ENCODE assay signal across 1 mouse cellular context in the genomic region with DNA sequence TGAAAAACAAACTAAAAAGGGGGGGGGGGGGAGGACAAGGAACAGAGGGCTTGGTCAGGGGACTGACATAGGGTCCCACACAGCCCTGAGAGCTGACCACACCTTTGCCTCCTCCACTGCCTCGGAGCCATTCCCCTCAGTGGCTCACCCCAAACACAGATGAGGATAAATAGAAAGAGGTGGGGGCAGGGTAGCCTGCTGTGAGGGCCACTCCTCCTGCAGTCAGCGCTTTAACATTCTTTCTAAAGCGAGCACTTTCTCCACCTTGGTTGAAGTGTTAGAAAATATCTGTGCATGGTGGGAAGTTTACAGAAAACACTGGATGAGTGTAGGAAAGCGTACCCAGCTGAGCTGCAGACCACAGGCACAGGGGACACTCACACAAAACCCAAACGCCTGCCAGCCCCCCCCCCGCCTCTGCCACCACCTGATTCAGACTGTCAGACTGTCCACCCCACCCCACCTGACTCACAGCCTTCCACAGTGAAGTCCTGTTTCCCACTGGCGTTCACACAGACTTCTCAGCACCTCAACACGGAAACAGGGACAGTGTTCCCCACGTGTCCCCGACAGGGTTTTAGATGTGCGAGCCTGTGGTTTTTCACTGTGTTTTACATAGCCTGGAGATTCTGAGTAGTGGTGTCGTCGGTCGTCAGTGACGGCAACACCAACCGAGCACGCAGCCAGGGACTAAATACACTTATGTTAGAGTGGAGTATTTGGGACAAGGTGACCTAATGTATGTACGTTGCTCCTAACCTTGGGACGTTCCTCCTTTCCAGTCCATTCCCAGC.
TF ChIP-seq lines count a peak whose summit lies in the region.

No protein-coding gene starts in this region.

TF ChIP-seq in C2C12, 6 proteins besides CTCF, POLR2A, EP300 and RAD21 (continued from another document):
- TF ChIP-seq CEBPB (IDR thresholded peaks at IDR 0.05; ENCODE audit: low read depth) (no peak), MYOD1 (IDR thresholded peaks at IDR 0.05; ENCODE audit: control insufficient read depth, insufficient read length, low read depth) (no peak), MYOG (IDR thresholded peaks at IDR 0.05; ENCODE audit: control insufficient read depth, extremely low read depth, insufficient read length) (no peak)
